Mouse (Mus musculus) hindlimb bud, embryonic 11.5 days (tissue): ENCODE measurements around the gene Pcgf3.
"Not testable (repeated sequence)": the region's sequence is repeated elsewhere in the genome, so short reads cannot be mapped to it uniquely, and the experiment has no call there.

Experiments
- DNase-seq: peaks from one replicate; pipeline ENCODE4 v3.0.0-alpha.2; 2012; ENCODE audit warnings: low read depth, low spot score; ENCODE audit errors: extremely low spot score

Gene Pcgf3

DNA sequence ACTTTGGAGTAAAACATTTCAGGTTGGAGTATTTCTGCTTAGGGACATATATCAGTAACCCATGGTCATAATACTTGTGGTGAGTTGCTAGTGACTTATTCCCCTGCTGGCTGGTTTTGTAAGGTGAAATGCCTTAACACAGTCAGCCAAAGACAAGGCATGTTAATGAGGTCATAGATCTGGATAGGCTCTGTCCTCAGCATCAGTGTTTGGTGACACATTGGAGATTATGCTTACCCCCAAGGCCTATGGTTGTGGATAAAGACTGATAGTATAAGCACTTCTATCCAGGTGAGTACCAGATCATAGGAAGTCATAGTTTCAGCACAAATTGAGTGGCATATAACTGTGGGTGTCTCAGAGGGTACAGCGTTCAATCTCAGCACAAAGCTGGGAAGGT is 5.6 kb downstream of the Pcgf3 start:
- DNase-seq, result no peak

DNA sequence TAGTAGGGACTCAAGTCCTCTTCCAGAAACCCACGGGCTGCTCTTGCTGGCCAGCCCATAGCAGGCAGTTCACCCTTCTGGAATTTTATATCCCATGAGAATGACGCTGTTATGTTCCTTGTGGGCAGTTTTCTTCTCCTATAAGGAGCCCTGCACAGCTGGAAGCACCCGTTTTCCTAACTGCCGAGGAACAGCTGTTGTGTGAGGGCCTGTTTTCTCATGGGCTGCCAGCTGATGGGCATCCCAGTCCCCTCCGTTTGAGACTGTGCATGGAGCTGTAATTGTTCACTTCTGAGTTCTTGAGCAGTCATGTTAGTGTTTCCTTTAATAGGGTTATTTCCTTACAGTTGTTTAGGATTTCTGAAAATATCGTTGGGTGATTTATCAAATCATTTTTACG is 8.6 kb downstream of the Pcgf3 start:
- DNase-seq, result no peak

DNA sequence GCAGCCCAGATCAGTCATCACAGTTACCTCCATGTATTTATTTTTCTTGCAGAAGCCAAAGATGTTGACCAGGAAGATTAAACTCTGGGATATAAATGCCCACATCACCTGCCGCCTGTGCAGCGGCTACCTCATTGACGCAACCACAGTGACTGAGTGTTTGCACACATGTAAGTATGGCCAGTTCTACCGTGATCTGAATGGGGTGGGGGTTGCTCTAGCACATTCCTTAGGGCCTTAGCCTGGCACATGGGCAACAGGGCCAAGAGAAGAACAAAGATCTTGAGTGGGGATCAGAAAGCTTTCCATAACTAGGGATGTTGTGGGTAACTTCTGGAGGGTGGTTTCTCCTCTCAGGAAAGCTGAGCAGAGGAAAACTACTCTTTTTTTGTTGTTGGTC is 12.7 kb downstream of the Pcgf3 start:
- no peak for DNase-seq

DNA sequence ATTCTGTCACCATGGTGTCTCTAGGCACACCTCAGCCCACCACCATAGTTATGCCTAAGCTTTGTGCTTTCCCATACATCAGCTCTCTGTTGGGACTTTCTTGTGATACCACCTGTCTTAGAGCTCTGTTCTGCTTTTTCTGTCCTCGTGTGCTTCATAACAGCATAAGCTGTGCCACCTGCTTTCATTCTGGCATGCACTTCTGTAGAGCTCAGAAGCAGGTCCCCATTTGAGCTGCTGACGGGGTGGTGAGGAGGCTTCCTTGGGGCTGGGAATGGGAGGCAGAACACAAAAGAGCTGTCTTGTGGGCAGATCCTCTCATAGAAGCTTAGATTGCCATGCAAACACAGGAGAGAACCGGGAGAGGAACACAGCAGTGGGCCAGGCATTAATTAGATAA is 14.9 kb downstream of the Pcgf3 start:
- DNase-seq, result no peak

DNA sequence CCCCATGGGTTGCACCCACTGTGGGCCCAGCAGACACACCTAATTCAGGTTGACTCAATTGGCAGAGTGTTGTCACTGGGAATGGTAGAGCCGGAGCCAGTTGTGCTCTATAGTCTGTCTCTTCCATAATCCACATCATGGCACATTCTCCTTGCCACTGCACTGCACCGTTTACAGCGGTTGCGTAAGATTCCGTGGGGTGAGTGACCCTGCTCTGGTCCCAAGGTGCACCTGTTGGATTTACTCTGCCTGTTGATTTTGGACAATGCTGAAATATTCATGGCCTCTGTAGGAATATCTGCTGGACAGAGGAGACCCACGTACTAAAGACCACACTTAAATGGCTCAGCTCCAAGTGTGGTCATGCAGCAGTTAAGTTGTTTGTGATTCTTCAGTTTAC is 22.0 kb downstream of the Pcgf3 start:
- DNase-seq, result no peak

DNA sequence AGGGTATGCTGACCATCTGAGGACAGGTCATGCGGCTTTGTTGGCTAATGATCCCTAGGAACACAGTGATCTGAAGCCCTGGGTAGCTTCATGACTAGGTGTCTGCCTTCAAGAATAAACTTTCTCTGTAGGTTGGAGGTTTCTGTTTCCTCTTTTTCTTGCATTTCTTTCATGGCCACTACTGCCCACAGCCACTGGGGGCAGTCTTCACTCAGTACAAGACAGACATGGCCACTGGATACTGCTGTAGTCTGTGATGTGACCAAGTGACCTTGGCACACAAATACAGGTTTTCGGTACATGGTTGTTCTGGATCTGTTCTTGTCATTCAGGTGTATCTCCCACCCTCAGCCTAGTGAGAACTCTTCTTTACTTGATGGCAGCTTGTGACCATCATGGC is 24.2 kb downstream of the Pcgf3 start:
- no peak for DNase-seq

DNA sequence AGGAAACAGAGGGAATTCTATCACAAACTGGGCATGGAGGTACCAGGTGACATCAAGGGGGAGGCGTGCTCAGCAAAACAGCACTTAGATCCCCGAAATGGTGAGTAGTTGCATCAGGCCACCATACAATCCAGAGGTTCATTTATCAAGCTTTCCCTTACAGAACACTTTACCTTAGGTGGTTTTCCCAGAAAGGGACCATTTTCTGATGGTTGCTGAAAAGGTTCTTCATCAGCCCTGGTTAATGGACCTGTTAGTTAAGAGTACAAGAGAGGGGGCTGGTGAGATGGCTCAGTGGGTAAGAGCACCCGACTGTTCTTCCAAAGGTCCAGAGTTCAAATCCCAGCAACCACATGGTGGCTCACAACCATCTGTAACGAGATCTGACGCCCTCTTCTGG is 25.1 kb downstream of the Pcgf3 start:
- DNase-seq, result not testable (repeated sequence)

DNA sequence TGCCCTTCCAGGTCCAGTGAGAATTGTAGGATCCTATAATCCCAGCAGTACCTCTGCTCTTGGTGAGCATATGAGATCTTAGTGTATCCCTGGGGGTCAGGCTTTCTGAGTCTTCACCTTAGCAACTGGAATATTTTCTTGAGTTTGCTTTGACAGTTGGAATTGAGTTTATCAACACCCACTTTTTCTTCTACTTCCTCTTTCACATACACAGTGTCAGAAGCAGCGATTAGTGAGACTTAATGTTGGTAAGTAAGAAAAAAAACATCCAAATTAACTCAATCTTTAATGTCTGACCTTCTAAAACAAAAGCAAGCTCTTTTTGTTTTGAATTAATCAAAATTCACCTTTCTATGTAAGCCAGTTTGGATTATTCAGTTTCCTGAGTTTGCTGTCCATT is 40.5 kb downstream of the Pcgf3 start:
- no peak for DNase-seq

DNA sequence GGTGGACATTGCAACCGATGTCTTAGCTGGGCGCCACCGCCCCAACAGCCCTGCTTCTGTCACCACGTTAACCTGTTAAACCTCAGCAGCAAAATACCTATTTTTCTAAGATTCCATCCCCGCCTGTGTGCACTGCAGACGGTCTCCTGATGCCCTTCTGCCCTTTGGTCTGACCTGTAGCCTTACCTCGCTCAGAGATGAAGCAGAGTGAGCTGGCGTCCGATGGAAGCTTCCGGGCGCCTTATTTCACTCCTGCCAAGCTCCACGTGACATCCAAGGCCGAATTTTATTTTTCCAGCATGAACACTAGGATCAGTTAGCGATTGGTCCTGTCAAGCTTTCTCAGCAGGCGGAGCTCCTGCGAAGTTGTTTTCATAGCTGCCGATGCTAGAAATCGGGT is 41.3 kb downstream of the Pcgf3 start:
- no peak for DNase-seq

DNA sequence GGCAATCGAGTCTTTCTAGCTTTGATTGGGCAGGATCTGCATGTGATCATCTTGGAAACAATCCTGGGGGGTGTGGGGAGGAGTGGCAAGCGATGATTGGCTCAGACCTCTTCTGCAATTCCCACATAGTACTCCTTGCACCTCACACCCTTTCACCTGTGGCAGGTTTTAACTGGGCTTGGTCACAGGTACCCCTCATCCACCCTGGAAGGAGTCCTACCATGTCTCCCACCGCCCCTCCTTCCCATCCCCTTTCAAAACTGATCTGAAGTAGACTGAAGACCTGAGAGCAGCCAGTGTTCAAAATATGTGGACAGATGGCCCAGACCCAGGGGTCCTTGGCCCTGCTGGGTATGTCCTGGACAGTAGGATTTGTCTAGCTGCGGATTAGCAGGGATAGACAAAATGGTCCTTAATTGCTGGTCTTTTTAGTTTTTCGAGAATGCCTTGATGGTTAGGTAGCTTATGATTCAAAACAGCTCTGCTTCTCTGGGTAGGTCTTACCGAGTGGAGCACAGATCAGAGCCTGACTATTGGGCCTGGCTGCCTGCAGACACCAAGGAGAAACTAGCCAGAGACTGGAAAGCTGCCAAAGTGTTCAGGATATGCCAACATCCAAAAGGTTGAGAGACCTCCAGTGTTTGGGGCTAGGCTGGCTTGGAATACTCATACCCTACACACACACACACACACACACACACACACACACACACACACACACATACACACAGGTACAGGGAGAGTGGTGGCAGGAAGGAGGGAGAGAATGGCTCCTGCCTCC is 54.7 kb downstream of the Pcgf3 start:
- no peak for DNase-seq

DNA sequence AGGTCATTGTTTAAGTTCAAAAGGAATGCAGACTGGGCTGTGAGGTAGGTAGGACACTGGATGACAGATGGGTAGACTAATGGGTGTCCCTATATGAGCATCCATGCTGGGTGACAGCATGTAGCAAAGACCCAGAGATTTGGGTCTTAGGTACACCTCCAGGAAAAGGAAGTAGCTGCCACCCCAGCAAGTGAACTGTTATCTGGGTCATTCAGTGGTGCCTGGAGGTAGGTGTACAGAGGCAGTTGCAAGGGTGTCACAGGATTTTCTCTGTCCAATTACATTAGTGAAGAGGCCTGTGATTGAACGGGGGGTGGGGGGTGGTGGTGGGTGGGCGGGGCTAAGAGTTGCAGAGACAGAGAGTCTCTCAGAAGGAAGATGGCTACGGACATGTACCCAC is 55.6 kb downstream of the Pcgf3 start:
- no peak for DNase-seq

DNA sequence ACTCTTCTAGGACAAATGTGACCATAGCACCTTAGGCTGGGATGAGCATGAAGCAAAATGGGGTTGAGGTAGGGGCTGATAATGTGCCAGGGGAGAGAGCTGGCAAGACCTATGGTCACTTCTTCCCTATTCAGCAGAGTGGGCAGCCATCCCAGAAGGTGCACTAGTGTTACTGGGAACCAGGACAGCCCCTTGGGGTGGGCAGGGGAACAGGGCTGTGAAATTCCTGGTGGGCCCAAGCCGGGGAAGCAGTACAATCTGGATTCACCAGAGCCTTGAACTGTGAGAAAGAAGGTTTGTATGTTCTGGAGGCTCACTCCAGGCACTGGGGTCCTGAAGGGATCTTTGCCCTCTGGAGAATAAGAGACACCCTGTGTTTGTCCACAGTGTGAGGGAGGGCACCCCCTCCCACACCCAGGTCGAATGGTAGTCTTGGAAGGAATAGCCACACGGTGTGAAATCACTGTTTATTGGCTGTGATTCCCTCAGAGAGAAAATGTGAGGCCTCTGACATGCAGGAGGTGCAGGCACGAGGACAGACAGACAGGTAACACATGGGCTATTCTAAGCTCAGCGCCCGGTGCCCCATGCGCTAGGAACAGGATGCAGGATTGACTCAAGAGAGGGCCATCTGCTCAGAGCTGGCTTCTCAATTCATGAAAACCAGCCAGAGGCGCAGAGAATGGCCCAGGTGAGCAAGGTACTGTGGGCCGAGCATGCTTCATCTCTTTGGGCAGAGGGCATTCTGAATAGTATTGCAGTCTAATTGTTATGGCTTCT is 57.3 kb downstream of the Pcgf3 start:
- DNase-seq, result no peak

DNA sequence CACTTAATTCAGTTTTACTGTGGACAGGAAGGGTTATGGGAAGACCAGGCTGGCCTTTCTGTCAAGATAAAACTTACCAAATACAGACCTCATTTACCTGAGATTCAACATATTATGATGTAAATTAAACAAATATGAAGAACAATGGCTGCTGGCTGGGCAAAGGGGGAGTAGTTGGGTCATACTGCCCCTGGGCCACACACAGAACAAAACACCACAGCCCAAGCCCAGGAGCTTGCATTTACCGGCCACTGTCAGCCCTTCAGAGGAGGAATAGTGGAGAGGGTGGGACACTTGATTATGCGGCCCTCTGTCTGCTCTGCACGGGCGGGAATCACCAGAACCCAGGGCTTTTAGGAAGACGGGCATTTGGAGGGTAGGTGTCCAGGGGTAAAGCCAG is 57.9 kb downstream of the Pcgf3 start:
- no peak for DNase-seq

DNA sequence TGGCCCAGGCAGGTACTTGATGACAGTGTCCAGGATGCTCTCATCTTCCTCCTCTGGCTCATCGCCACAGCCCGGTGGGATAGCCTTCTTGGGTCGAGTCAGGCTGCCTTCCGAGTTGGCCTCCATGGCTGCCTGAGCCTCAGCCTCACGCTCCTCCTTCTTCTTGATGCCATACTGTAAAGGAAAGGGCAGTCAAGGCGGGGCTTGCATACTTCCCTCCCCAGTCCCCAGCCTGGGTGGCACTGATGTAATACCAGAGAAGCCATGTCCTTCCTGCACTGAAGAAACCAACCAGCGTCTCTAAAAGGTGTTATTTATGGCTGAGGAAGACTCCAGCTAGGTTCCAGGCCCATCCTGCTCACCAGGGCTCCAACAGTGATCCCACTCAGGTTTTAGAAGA is 59.1 kb downstream of the Pcgf3 start:
- no peak for DNase-seq

DNA sequence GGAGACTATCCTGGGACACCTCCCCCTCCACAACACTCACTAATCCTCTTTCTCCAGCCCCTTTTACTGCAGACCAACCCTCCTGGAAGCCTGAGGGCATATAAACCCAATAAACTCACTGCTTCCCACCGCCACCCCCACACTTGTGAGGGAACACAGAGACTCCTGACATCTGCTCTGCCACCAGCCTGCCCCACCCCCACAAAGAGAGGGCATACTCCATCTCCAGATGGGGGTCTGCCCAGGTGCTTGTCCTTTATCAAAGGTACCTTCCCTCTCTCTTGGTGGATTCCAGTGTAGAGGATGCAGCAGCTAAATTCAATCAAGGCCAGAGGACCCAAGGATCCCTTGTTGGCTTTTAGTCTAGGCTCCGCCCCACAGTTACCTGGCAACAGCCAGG is 60.0 kb downstream of the Pcgf3 start:
- no peak for DNase-seq

DNA sequence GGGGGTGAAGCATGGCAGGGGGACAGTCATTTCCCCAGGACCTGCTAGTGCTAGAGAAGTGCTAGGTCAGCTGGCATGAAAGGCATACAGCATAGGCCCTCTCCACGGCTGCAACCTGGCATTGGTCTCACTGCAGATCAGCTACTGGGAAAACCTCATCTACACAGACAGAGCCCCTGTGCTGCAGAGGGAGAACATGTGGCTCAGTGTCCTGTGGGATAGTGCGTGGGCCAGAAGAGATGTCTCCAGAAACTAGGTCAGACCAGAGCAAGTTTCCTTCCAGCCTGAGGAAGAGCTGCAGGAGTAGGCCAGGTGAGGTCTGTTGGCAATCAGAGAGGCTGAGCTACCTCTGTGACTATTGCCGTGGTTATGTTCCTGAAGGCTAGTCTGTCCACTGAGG is 60.9 kb downstream of the Pcgf3 start:
- DNase-seq, result no peak

DNA sequence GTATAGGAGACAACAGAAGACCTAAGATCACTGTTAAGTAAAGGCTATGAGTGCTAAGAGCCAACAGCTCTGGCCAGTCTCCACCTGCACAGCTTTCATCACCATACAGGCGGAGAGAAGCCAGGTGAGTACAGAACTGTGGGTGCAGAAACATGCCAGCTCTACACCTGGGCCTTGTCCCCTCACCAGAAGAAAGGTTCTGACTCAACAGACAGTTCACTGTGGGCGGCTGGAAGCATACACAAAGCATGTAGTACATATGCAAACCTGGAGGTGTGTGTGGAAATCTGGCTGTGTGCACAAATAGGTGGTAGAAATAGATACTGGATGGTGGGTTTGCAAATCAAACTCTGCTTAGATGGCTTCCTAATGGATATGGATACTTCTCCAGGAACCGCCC is 61.6 kb downstream of the Pcgf3 start:
- no peak for DNase-seq

DNA sequence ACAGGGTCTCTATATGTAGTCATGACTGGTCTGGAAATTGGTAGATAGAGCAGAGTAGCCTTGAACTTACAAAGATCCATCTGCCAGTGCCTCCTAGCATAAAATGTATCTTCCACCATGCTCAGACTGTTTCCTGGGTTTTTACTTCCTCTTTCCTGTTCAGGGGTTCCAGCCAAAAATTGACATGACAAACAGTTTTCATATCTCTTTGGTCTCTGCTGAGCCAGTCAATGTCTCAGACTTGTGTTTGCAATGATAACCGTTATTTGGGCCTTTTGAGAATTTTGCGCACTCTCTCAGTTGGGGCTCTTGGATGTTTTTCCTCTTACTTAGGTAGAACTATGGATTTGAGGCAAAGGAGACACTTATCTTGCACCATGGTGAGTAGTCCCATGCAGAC is 73.2 kb downstream of the Pcgf3 start:
- no peak for DNase-seq

DNA sequence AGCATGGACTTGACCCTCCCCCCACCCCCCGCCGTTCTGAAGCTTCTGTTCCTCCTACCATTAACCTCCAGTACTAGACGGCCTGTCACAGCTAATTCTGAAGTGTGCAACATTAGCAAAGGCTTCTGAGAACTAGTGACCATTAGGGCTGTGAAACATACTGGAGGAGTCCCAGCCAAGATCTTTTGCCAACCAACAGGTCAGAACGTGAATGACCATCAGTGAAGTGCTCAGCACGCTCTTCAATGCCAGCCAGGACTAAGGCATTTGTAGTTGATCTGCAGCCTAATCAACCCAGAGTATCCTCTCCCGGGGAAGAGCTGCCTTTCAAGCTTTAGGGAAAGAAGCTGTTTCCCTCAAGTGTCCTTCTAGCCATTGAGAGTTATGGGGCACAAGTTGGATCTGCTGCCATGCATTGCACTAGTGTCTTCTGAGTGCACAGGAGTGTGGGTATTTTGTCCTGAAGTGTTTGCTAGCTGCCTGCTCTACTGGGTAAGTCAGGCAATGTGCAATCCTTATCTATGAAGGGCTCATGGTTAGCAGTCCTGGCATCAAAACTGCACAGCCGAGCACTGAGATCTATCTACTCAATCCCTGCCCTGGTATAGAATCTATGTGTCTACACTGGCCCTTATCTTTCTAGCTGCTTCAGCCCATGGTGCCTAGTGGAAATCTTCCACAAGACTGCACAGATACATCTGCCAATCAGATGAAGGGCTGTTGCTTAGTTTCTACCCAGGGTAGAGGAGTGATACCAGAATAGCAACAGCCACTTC is 82.7 kb downstream of the Pcgf3 start:
- no peak for DNase-seq

DNA sequence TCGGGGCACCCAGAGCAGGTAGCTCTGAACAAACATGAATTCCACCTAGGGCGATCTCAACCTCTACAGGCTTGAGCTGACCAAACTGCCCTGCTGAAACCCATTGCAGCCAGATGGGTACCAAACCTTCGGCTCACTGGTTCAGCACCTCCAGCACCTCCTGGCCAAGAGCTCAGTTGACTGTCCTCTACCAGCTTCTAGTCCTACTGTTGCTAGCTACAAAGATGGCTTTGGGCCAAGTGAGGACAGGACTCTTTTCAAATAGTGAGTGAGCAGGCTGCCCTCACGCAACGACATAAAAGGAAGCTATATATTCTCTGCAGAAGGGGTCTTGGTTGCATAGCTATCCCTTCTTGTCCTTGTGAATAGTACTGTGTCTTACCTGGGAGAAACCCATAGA is 86.6 kb downstream of the Pcgf3 start:
- no peak for DNase-seq

DNA sequence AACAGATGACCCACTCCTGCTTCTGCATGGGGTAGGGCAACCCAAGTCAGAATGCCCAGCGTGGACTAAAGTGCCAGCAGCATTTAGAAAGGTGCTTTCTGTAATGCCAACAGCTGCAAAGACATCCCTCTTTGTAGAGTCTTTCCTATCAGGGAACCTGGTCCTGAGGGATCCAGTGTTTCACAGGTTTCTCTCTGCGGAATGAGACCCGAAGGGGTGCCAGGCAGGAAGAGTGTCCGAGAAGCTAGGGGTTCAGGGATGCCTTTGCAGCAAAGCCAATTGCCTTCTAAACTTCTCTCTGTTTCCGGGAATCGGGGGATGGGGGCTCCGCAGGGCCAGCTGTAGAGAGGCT is 88.1 kb downstream of the Pcgf3 start:
- DNase-seq, result no peak
